In genomic region chr11:72348563-72348962, GRCm38 (mm10) we compare ENCODE assay signal across 23 mouse cellular contexts. TPM values are rescaled to one million over a fixed set of nuclear protein-coding genes. Genes with fewer than 3 reads are reported as not detected.
DNase-seq lines count a peak whose midpoint lies in the region; ATAC-seq lines count a peak whose summit lies in the region.
"Had no signal": no experiment of that assay in that cellular context is flagged by ENCODE, and none has a peak within 500 bp of the region (broad histone marks: within the 10 kb centered on the region; RNA-seq: fewer than 3 reads in every experiment).

No protein-coding gene starts in this region.

- no peaks in the 10 kb centered on the region for H3K27me3 ChIP-seq in lung, embryonic 15.5 days
- H3K27me3 ChIP-seq in forebrain, embryonic 14.5 days (replicated peaks; ENCODE audit: control insufficient read depth, insufficient read depth, low read length) = no peaks in the 10 kb centered on the region
- H3K27me3 ChIP-seq: embryonic facial prominence, embryonic 15.5 days; hindbrain, embryonic 12.5 days; midbrain, embryonic 12.5 days; neural tube, embryonic 12.5 days had no signal

- peaks cover 21% of the 10 kb centered on the region for H3K4me1 ChIP-seq in lung, embryonic 15.5 days
- no peaks in the 10 kb centered on the region for H3K4me1 ChIP-seq in forebrain, embryonic 14.5 days (ENCODE audit: control insufficient read depth, insufficient read depth, low read length)
- H3K4me1 ChIP-seq: hindbrain, embryonic 12.5 days; midbrain, embryonic 12.5 days; neural tube, embryonic 12.5 days had no signal

- ATAC-seq in lung, embryonic 15.5 days (ENCODE audit: borderline replicate concordance, extremely low read depth, low FRiP score, low TSS enrichment) = peak; percentile 54; the same call in 1 of the 2 replicates
- no peak for ATAC-seq in forebrain, embryonic 14.5 days

- no peak overlapping the region for H3K4me3 ChIP-seq in lung, embryonic 15.5 days
- no peak overlapping the region for H3K4me3 ChIP-seq in forebrain, embryonic 14.5 days (ENCODE audit: low read depth, low read length)
- H3K4me3 ChIP-seq: embryonic facial prominence, embryonic 15.5 days; hindbrain, embryonic 12.5 days; midbrain, embryonic 12.5 days; neural tube, embryonic 12.5 days had no signal

- peak overlapping the region; percentile 59 for H3K27ac ChIP-seq in lung, embryonic 15.5 days
- no peak overlapping the region for H3K27ac ChIP-seq in forebrain, embryonic 14.5 days (ENCODE audit: low read depth, low read length)
- H3K27ac ChIP-seq: embryonic facial prominence, embryonic 15.5 days; hindbrain, embryonic 12.5 days; midbrain, embryonic 12.5 days; neural tube, embryonic 12.5 days had no signal

- WGBS in lung, embryonic 15.5 days = 34% methylated on average over 10 of the region's 10 CpGs
- 66% methylated on average over 10 of the region's 10 CpGs for WGBS in forebrain, embryonic 14.5 days

- peak; percentile 74 for DNase-seq in heart, adult 11 months
- DNase-seq in heart, postnatal 25 days (ENCODE audit: low spot score) = no peak
- DNase-seq in lung, postnatal 14 days = no peak
- peak; percentile 56 for DNase-seq in brain, adult 2 months (ENCODE audit: low read depth, low spot score)
- peak; percentile 60 to 64 for DNase-seq in kidney, postnatal 25 days
- no peak for DNase-seq in embryo, embryonic 10.5 days (ENCODE audit: low spot score)
- DNase-seq in forebrain, embryonic 14.5 days (ENCODE audit: low spot score) = no peak
- DNase-seq: adrenal gland, adult 2 months; B cell, adult 2 months; heart, postnatal 10 days; liver; thymus, postnatal 25 days had no signal

- H3K4me2 ChIP-seq in lung, embryonic 15.5 days = no peak overlapping the region
- H3K4me2 ChIP-seq in forebrain, embryonic 14.5 days (ENCODE audit: low read length) = no peak overlapping the region
- H3K4me2 ChIP-seq: embryonic facial prominence, embryonic 15.5 days; heart, embryonic 11.5 days; hindbrain, embryonic 12.5 days; midbrain, embryonic 12.5 days; neural tube, embryonic 12.5 days had no signal

- H3K36me3 ChIP-seq in lung, embryonic 15.5 days = no peaks in the 10 kb centered on the region
- no peaks in the 10 kb centered on the region for H3K36me3 ChIP-seq in forebrain, embryonic 14.5 days (ENCODE audit: control insufficient read depth, insufficient read depth, low read length)
- H3K36me3 ChIP-seq: embryonic facial prominence, embryonic 15.5 days; hindbrain, embryonic 12.5 days; midbrain, embryonic 12.5 days; neural tube, embryonic 12.5 days had no signal

- no peaks in the 10 kb centered on the region for H3K9me3 ChIP-seq in lung, embryonic 15.5 days
- no peaks in the 10 kb centered on the region for H3K9me3 ChIP-seq in forebrain, embryonic 14.5 days (replicated peaks; ENCODE audit: control insufficient read depth, low read length)
- H3K9me3 ChIP-seq: embryonic facial prominence, embryonic 15.5 days; hindbrain, embryonic 12.5 days; midbrain, embryonic 12.5 days; neural tube, embryonic 12.5 days had no signal

- intact Hi-C loops in heart, postnatal 25 days (cut with DNase I) = no loop called here

- no peak overlapping the region for H3K9ac ChIP-seq in lung, embryonic 15.5 days
- H3K9ac ChIP-seq in forebrain, embryonic 14.5 days (ENCODE audit: low read length) = no peak overlapping the region
- H3K9ac ChIP-seq: embryonic facial prominence, embryonic 15.5 days; hindbrain, embryonic 12.5 days; midbrain, embryonic 12.5 days; neural tube, embryonic 12.5 days had no signal

RNA-seq across cellular contexts. Expression of gene Tekt1, which starts 13.7 kb away (rescaled TPM):
- not detected for total RNA-seq in heart, postnatal 25 days (2021)
- 11.4 and 11.8 TPM in 2 replicates for polyA plus RNA-seq in lung, embryonic 15.5 days (2015; fragmentation: Nextera tagmentation; extraction: Ambion mirVana)
- 10.4 and 10.5 TPM in 2 replicates for polyA plus RNA-seq in forebrain, embryonic 14.5 days (2014; fragmentation: Nextera tagmentation; extraction: Ambion mirVana)
- total RNA-seq: megakaryocyte progenitor cell, adult 5-6 weeks; monocyte, adult 5-6 weeks had no signal
- polyA plus RNA-seq: liver, embryonic 16.5 days had no signal

RNA-seq across cellular contexts. Expression of gene Fbxo39, which starts 34.3 kb away (rescaled TPM):
- not detected for total RNA-seq in heart, postnatal 25 days (2021)
- not detected in 2 replicates for polyA plus RNA-seq in lung, embryonic 15.5 days (2015; fragmentation: Nextera tagmentation; extraction: Ambion mirVana)
- not detected in 2 replicates for polyA plus RNA-seq in forebrain, embryonic 14.5 days (2014; fragmentation: Nextera tagmentation; extraction: Ambion mirVana)
- total RNA-seq: adrenal gland, adult 2 months; heart, postnatal 10 days; layer of hippocampus, postnatal 36 days; left cerebral cortex, postnatal 36 days; megakaryocyte progenitor cell, adult 5-6 weeks had no signal
- polyA plus RNA-seq: embryonic facial prominence, embryonic 15.5 days; heart, embryonic 11.5 days; hindbrain, embryonic 12.5 days; liver, embryonic 16.5 days; midbrain, embryonic 12.5 days; neural tube, embryonic 12.5 days had no signal

RNA-seq across cellular contexts. Expression of gene Xaf1, which starts 47.1 kb away (rescaled TPM):
- 10 to 100 TPM; 10.7 to 12.0 TPM for total RNA-seq in heart, postnatal 25 days (2021)
- 6.0 and 7.3 TPM in 2 replicates for polyA plus RNA-seq in lung, embryonic 15.5 days (2015; fragmentation: Nextera tagmentation; extraction: Ambion mirVana)
- 1.1 TPM in 2 replicates for polyA plus RNA-seq in forebrain, embryonic 14.5 days (2014; fragmentation: Nextera tagmentation; extraction: Ambion mirVana)

Comparison
In these comparisons a context has a peak if more than half of its experiments do, and no peak if none do; other contexts are left out.
1. DNase-seq: peak in heart, adult 11 months (single experiment), brain, adult 2 months (single experiment) and kidney, postnatal 25 days (2 of 2); none in heart, postnatal 25 days (single experiment), lung, postnatal 14 days (single experiment), embryo, embryonic 10.5 days (single experiment) and forebrain, embryonic 14.5 days (single experiment).